Mouse (Mus musculus): ENCODE results near the gene Pnmal2.

- TF ChIP-seq GATA1 (IDR thresholded peaks at IDR 0.05; ENCODE audit: borderline replicate concordance, low read length) (no peak), FLI1 (IDR thresholded peaks at IDR 0.05; ENCODE audit: low read length) (no peak)
Measured at GRCm38 (mm10) chr7:16978593-16978992, 34.1 kb downstream of the Pnmal2 start.

Data from megakaryocyte, embryonic 14.5 days (primary cell).